In the genomic region with DNA sequence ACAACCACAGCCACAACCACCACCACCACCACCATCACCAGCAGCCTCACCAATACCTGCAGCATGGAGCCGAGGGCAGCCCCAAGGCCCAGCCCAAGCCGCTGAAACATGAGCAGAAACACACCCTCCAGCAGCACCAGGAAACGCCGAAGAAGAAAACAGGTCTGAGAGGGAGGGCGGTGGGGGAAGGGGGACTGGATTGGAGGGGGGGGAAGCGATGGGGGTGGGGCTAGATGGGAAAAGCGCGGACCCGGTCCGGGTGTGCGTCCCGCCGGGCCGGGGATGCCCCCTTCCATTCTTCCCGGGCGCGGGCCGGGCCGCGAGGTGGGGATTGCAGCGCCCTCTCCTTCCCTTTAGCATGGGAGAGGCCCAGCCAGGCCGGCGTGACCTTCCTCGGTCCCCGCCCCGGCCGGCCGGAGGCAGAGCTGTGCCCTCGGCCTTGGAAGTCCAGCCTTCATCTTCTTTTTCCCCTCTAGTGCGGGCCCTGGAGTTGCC, we compare ENCODE assay signal across 8 mouse cellular contexts. TPM values are rescaled to one million over a fixed set of nuclear protein-coding genes. Genes with fewer than 3 reads are reported as not detected.
DNase-seq lines count a peak whose midpoint lies in the region; ATAC-seq and TF ChIP-seq lines count a peak whose summit lies in the region.

No protein-coding gene starts in this region.

- H3K9me3 ChIP-seq in neural tube, embryonic 14.5 days (ENCODE audit: control insufficient read depth, low read length): no peaks in the 10 kb centered on the region

- H3K27ac ChIP-seq in thymus, adult 2 months (ENCODE audit: control insufficient read depth, insufficient read depth, low read length): peak overlapping the region; percentile 69
- H3K27ac ChIP-seq in kidney, adult 2 months (ENCODE audit: insufficient read depth, low read depth, low read length): peak overlapping the region; percentile 98
- peak overlapping the region; percentile 97 for H3K27ac ChIP-seq in neural tube, embryonic 14.5 days (ENCODE audit: low read depth, low read length)

- H3K4me3 ChIP-seq in thymus, adult 2 months (ENCODE audit: control insufficient read depth, insufficient read depth, low read length): peak overlapping the region; percentile 100
- peak overlapping the region; percentile 94 for H3K4me3 ChIP-seq in kidney, adult 2 months (ENCODE audit: insufficient read depth, low read depth, low read length)
- peak overlapping the region; percentile 97 for H3K4me3 ChIP-seq in neural tube, embryonic 14.5 days (ENCODE audit: low read depth, low read length)

- H3K4me2 ChIP-seq in neural tube, embryonic 14.5 days (ENCODE audit: low read depth, low read length): peak overlapping the region; percentile 76

- no peaks in the 10 kb centered on the region for H3K4me1 ChIP-seq in thymus, adult 2 months (replicated peaks; ENCODE audit: control insufficient read depth, insufficient read depth, low read length)
- peaks cover 6% of the 10 kb centered on the region; the same call in 1 of the 2 replicates for H3K4me1 ChIP-seq in kidney, adult 2 months (ENCODE audit: control insufficient read depth, insufficient read depth, low read length)
- H3K4me1 ChIP-seq in neural tube, embryonic 14.5 days (ENCODE audit: control insufficient read depth, insufficient read depth, low read length): peaks cover 9% of the 10 kb centered on the region

- 1% methylated on average over 30 of the region's 30 CpGs for WGBS in thymus, adult 2 months
- WGBS in kidney, adult 2 months: under 1% methylated on average over 30 of the region's 30 CpGs
- WGBS in neural tube, embryonic 14.5 days: under 1% methylated on average over 28 of the region's 30 CpGs

- TF ChIP-seq CTCF in thymus, adult 2 months (IDR thresholded peaks at IDR 0.05; ENCODE audit: borderline replicate concordance, control insufficient read depth, extremely low read depth, insufficient read depth, low read length, poor library complexity): no peak
- no peak for TF ChIP-seq CTCF in kidney, adult 2 months (conservative IDR thresholded peaks at IDR 0.05; ENCODE audit: insufficient read depth, insufficient read length, low read depth, low read length)

- intact Hi-C loops in gastrocnemius, postnatal 14 days (cut with DNase I; ENCODE audit: low total_unique reads): no loop called here

- DNase-seq in thymus, adult 2 months: peak; percentile 41
- DNase-seq in thymus, postnatal 0 days (ENCODE audit: low spot score): no peak
- peak; percentile 23 to 37 for DNase-seq in cerebellum, postnatal 4 days (ENCODE audit: low spot score in 2 of 2)
- DNase-seq in gastrocnemius, postnatal 14 days: peak; percentile 31
- DNase-seq in kidney, adult 2 months: peak; percentile 45
- peak; percentile 39 to 46 for DNase-seq in lung, adult 18-20 months
- DNase-seq in thymus, postnatal 36 days: peak; percentile 48 to 63

- peak overlapping the region; percentile 94 for H3K9ac ChIP-seq in neural tube, embryonic 14.5 days (replicated peaks; ENCODE audit: low read depth, low read length)

- H3K27me3 ChIP-seq in thymus, adult 2 months (ENCODE audit: control insufficient read depth, insufficient read depth, low read length): no peaks in the 10 kb centered on the region
- no peaks in the 10 kb centered on the region for H3K27me3 ChIP-seq in kidney, adult 2 months (replicated peaks; ENCODE audit: control insufficient read depth, insufficient read depth, low read length)
- peaks cover 5% of the 10 kb centered on the region; the same call in 1 of the 2 replicates for H3K27me3 ChIP-seq in neural tube, embryonic 14.5 days (ENCODE audit: control insufficient read depth, insufficient read depth, low read length)

- no peak for TF ChIP-seq POLR2A in thymus, adult 2 months (IDR thresholded peaks at IDR 0.05; ENCODE audit: control insufficient read depth, extremely low read depth, insufficient read depth, low read length, poor library complexity)
- TF ChIP-seq POLR2A in kidney, adult 2 months (IDR thresholded peaks at IDR 0.05; ENCODE audit: low read depth, low read length): no peak

- ATAC-seq in neural tube, embryonic 14.5 days (ENCODE audit: low read depth): peak; percentile 54

- H3K36me3 ChIP-seq in thymus, adult 2 months (ENCODE audit: control insufficient read depth, insufficient read depth, low read length): peaks cover under 1% of the 10 kb centered on the region
- no peaks in the 10 kb centered on the region for H3K36me3 ChIP-seq in kidney, adult 2 months (ENCODE audit: control insufficient read depth, insufficient read depth, low read length)
- H3K36me3 ChIP-seq in neural tube, embryonic 14.5 days (ENCODE audit: control insufficient read depth, insufficient read depth, low read length): peaks cover under 1% of the 10 kb centered on the region; the same call in 1 of the 2 replicates

RNA-seq across cellular contexts. Expression of a gene that starts 0.4 kb away (rescaled TPM):
- polyA plus RNA-seq in thymus, adult 2 months (2012; rRNA removed): 30.1 and 38.8 TPM in 2 replicates
- 3.8 and 5.2 TPM in 2 replicates for polyA plus RNA-seq in thymus, postnatal 0 days (2015; fragmentation: Nextera tagmentation; extraction: Ambion mirVana)
- total RNA-seq in gastrocnemius, postnatal 14 days (2021): 10 to 100 TPM; 38.0 to 42.0 TPM
- 10.8 and 13.5 TPM in 2 replicates for polyA plus RNA-seq in kidney, adult 2 months (2012; rRNA removed)
- 4.4 and 7.3 TPM in 2 replicates for polyA plus RNA-seq in neural tube, embryonic 14.5 days (2014; fragmentation: Nextera tagmentation; extraction: Ambion mirVana)

RNA-seq across cellular contexts. Expression of a gene that starts 38.7 kb away (rescaled TPM):
- 0.13 and 0.36 TPM in 2 replicates for polyA plus RNA-seq in thymus, adult 2 months (2012; rRNA removed)
- polyA plus RNA-seq in thymus, postnatal 0 days (2015; fragmentation: Nextera tagmentation; extraction: Ambion mirVana): 0.79 TPM in 1 of 2 replicates, not detected in the other
- not detected for total RNA-seq in gastrocnemius, postnatal 14 days (2021)
- not detected in 2 replicates for polyA plus RNA-seq in kidney, adult 2 months (2012; rRNA removed)
- 0.64 and 0.72 TPM in 2 replicates for polyA plus RNA-seq in neural tube, embryonic 14.5 days (2014; fragmentation: Nextera tagmentation; extraction: Ambion mirVana)
